Mouse (Mus musculus) forebrain, embryonic 13.5 days (tissue): ENCODE data around the gene Map1s. TPM values are rescaled to one million over a fixed set of nuclear protein-coding genes. Genes with fewer than 3 reads are reported as not detected.

Experiments used
- ATAC-seq: fragments of 200-750 bp; cut with Nextera tagmentation; 2 replicates; pipeline ENCODE4 v1.8.0; 2017
- H3K27ac ChIP-seq: fragments of 300-500 bp; sonication (generic); 2 replicates; pipeline ENCODE4 v1.5.1; 2015; ENCODE audit warnings: inconsistent platforms, mild to moderate bottlenecking, moderate library complexity
- H3K27me3 ChIP-seq: fragments of 300-500 bp; sonication (generic); 2 replicates; pipeline ENCODE4 v1.6.1; 2015; ENCODE audit warnings: mild to moderate bottlenecking, inconsistent platforms
- H3K36me3 ChIP-seq: fragments of 300-500 bp; sonication (generic); 2 replicates; pipeline ENCODE4 v1.6.1; 2015; ENCODE audit warnings: mild to moderate bottlenecking, inconsistent platforms; ENCODE audit not compliant: poor library complexity, severe bottlenecking
- H3K4me1 ChIP-seq: fragments of 300-500 bp; sonication (generic); 2 replicates; pipeline ENCODE4 v1.6.1; 2015; ENCODE audit warnings: inconsistent platforms
- H3K4me2 ChIP-seq: fragments of 300-500 bp; sonication (generic); 2 replicates; pipeline ENCODE4 v1.6.1; 2015; ENCODE audit warnings: inconsistent platforms, mild to moderate bottlenecking, moderate library complexity
- H3K4me3 ChIP-seq: fragments of 300-500 bp; sonication (generic); 2 replicates; pipeline ENCODE4 v1.5.1; 2015; ENCODE audit warnings: mild to moderate bottlenecking, inconsistent platforms
- H3K9ac ChIP-seq: fragments of 300-500 bp; sonication (generic); 2 replicates; pipeline ENCODE4 v1.6.1; 2015; ENCODE audit warnings: mild to moderate bottlenecking, inconsistent platforms
- H3K9me3 ChIP-seq: fragments of 300-500 bp; sonication (generic); replicated peaks from 2 replicates; pipeline ENCODE4 v1.6.1; 2016; ENCODE audit warnings: inconsistent platforms
- WGBS: fragments of 180-500 bp; shearing (Covaris S2); methylation state at CpG from one replicate; pipeline ENCODE4 v1.1.7; 2015; 5-methylcytosine and 5-hydroxymethylcytosine counted together
- polyA plus RNA-seq: library from polyadenylated mRNA; unstranded; fragments of >200 nt; fragmentation: Nextera tagmentation; extraction: Ambion mirVana; gene quantifications from 2 replicates; pipeline ENCODE4 v1.2.1, GENCODE M21; 2015

Gene Map1s
- polyA plus RNA-seq, 1 experiment from 2014 or later, result 57.0 TPM

DNA sequence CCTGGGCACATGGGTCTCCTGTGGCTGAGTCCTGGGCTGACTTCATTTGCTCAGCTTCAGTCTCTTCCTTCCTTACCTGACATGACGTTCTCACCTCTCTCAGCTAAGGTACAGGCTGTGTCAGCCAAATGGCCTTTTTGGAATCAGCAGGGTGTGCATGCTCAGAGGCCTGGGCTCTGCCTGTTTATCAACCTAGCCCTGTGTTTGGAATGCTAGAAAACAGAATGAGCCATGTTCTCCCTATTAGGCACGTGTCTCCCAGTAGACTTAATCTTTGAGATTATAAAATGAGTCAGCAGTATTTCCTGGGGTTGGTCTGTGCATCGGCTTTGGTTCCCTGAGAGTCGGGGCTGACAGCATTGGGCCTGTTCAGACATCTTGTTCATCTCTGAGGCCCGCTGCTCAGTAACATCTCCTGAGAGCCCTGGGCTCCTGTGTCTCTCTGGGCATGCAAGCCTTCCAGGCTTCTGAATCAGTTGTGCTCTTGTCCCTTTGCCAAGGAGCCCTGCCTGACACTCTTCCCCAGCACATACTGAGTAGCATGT is 23.1 kb downstream of the Map1s start:
- Histone ChIP-seq H3K4me1 (no peaks in the 10 kb centered on the region), H3K27me3 (no peaks in the 10 kb centered on the region), H3K9me3 (no peaks in the 10 kb centered on the region), H3K27ac (no peak overlapping the region), H3K36me3 (peaks cover 23% of the 10 kb centered on the region), H3K4me2 (no peak overlapping the region), H3K4me3 (no peak overlapping the region), H3K9ac (no peak overlapping the region)
- 86% methylated on average over 5 of the region's 5 CpGs for WGBS
- ATAC-seq, result no peak

DNA sequence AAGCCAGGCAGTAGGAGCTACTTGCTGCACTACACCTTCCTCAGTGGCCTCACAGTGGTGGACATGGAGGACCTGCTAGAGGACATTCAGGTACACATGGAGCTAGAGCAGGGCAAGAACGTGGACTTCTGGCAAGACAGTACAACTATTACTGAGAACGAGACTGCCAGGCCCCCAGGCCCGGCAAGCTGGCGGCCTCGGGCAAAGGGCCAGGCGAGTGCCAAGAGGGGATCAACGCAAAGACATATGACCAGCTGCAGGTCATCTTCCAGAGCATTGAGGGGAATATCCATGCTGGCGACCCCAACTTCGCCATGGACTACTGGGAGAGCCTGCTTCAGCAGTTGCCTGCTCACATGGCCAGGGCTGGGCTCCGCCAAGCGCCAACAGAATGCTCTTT is 26.0 kb downstream of the Map1s start:
- Histone ChIP-seq H3K4me1 (no peaks in the 10 kb centered on the region), H3K27me3 (no peaks in the 10 kb centered on the region), H3K36me3 (peaks cover 23% of the 10 kb centered on the region), H3K9ac (no peak overlapping the region), H3K9me3 (no peaks in the 10 kb centered on the region), H3K27ac (no peak overlapping the region), H3K4me3 (no peak overlapping the region), H3K4me2 (no peak overlapping the region)
- 92% methylated on average over 11 of the region's 11 CpGs for WGBS
- ATAC-seq, result no peak

DNA sequence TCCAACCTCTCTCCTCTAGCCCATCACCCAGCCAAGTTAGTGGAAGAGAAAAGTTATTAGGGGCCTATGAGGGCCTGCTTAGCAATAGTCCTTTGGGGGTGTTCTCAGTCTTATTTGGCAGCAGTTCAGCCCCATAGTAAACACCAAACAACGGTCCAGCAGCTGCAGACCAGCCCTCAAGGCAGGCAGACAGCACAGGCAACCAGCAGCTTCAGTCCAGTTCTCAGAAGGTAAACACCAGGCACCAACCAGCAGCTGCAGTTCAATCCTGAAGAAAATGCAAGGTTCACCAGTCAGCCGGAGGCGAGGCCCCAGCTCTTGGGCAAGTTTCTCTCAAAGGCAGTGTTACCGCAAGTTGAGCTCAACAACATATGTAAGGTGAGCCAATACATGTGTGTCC is 27.3 kb downstream of the Map1s start:
- ATAC-seq, result no peak
- H3K36me3 ChIP-seq, result peaks cover 23% of the 10 kb centered on the region
- H3K27me3 ChIP-seq, result no peaks in the 10 kb centered on the region
- H3K9me3 ChIP-seq, result no peaks in the 10 kb centered on the region
- H3K27ac ChIP-seq, result no peak overlapping the region
- no peak overlapping the region for H3K4me2 ChIP-seq
- no peak overlapping the region for H3K4me3 ChIP-seq
- H3K9ac ChIP-seq, result no peak overlapping the region
- 96% methylated on average over 4 of the region's 4 CpGs for WGBS
- no peaks in the 10 kb centered on the region for H3K4me1 ChIP-seq

GRCm38 (mm10) chr8:70934786-70935185 is 29.1 kb downstream of the Map1s start:
- Histone ChIP-seq H3K36me3 (peaks cover 23% of the 10 kb centered on the region), H3K27me3 (no peaks in the 10 kb centered on the region), H3K9ac (no peak overlapping the region), H3K4me2 (no peak overlapping the region), H3K27ac (no peak overlapping the region), H3K9me3 (no peaks in the 10 kb centered on the region), H3K4me3 (no peak overlapping the region), H3K4me1 (no peaks in the 10 kb centered on the region)
- 79% methylated on average over 7 of the region's 7 CpGs for WGBS
- ATAC-seq, result no peak

GRCm38 (mm10) chr8:70937200-70937599 is 31.5 kb downstream of the Map1s start:
- H3K9me3 ChIP-seq, result no peaks in the 10 kb centered on the region
- ATAC-seq, result no peak
- H3K4me2 ChIP-seq, result no peak overlapping the region
- no peak overlapping the region for H3K4me3 ChIP-seq
- H3K4me1 ChIP-seq, result no peaks in the 10 kb centered on the region
- no peak overlapping the region for H3K9ac ChIP-seq
- 78% methylated on average over 6 of the region's 6 CpGs for WGBS
- H3K36me3 ChIP-seq, result peaks cover 11% of the 10 kb centered on the region; the same call in 1 of the 2 replicates
- no peaks in the 10 kb centered on the region for H3K27me3 ChIP-seq
- H3K27ac ChIP-seq, result no peak overlapping the region

- Histone ChIP-seq H3K36me3 (no peaks in the 10 kb centered on the region), H3K4me3 (no peak overlapping the region), H3K9me3 (no peaks in the 10 kb centered on the region), H3K27ac (no peak overlapping the region), H3K27me3 (no peaks in the 10 kb centered on the region), H3K4me2 (no peak overlapping the region), H3K4me1 (no peaks in the 10 kb centered on the region), H3K9ac (no peak overlapping the region)
- no peak for ATAC-seq
- WGBS, result 65% methylated on average over 2 of the region's 2 CpGs
These were observed 35.7 kb downstream of the Map1s start for GRCm38 (mm10) chr8:70941478-70941877.

DNA sequence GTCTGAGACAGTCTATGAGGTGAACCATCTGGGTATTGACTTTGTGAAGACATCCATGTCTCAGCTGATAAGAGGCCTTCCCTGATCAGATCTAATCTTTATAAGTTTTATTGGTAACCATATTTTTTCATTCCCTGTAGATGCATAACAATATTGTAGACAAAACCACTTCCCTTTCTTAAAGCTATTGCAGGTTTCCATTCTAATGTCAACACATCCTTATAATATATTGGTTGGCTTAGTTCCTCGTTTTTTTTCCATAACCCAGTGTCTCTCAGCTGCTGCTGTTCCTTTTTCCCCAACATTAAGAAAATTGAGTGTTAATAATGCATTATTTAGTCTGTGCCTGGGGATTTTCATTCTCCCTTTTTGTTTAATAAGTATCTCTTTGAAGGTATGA is 37.5 kb downstream of the Map1s start:
- Histone ChIP-seq H3K9me3 (no peaks in the 10 kb centered on the region), H3K27ac (no peak overlapping the region), H3K4me1 (no peaks in the 10 kb centered on the region), H3K4me3 (no peak overlapping the region), H3K27me3 (no peaks in the 10 kb centered on the region), H3K9ac (no peak overlapping the region), H3K4me2 (no peak overlapping the region), H3K36me3 (no peaks in the 10 kb centered on the region)
- no peak for ATAC-seq
- WGBS, result 43% methylated on average over 1 of the region's 1 CpGs

- 61% methylated on average over 1 of the region's 1 CpGs for WGBS
- no peak overlapping the region for H3K4me2 ChIP-seq
- H3K9me3 ChIP-seq, result no peaks in the 10 kb centered on the region
- no peak for ATAC-seq
- no peak overlapping the region for H3K4me3 ChIP-seq
- no peaks in the 10 kb centered on the region for H3K36me3 ChIP-seq
- no peak overlapping the region for H3K9ac ChIP-seq
- no peak overlapping the region for H3K27ac ChIP-seq
- no peaks in the 10 kb centered on the region for H3K4me1 ChIP-seq
- no peaks in the 10 kb centered on the region for H3K27me3 ChIP-seq
These were observed 44.1 kb downstream of the Map1s start for GRCm38 (mm10) chr8:70949847-70950246.

- Histone ChIP-seq H3K9ac (no peak overlapping the region), H3K27me3 (no peaks in the 10 kb centered on the region), H3K4me3 (no peak overlapping the region), H3K27ac (no peak overlapping the region), H3K4me1 (no peaks in the 10 kb centered on the region), H3K9me3 (no peaks in the 10 kb centered on the region), H3K4me2 (no peak overlapping the region), H3K36me3 (no peaks in the 10 kb centered on the region)
- ATAC-seq, result no peak
- WGBS, result 82% methylated on average over 14 of the region's 14 CpGs
These were observed 55.2 kb downstream of the Map1s start for GRCm38 (mm10) chr8:70960703-70961472.

GRCm38 (mm10) chr8:70964159-70964558 is 58.4 kb downstream of the Map1s start:
- Histone ChIP-seq H3K27ac (no peak overlapping the region), H3K27me3 (no peaks in the 10 kb centered on the region), H3K4me1 (no peaks in the 10 kb centered on the region), H3K36me3 (no peaks in the 10 kb centered on the region), H3K4me3 (no peak overlapping the region), H3K9ac (no peak overlapping the region), H3K9me3 (no peaks in the 10 kb centered on the region; the same call in 1 of the 2 replicates), H3K4me2 (no peak overlapping the region)
- ATAC-seq, result no peak
- WGBS, result 4% methylated on average over 3 of the region's 3 CpGs

DNA sequence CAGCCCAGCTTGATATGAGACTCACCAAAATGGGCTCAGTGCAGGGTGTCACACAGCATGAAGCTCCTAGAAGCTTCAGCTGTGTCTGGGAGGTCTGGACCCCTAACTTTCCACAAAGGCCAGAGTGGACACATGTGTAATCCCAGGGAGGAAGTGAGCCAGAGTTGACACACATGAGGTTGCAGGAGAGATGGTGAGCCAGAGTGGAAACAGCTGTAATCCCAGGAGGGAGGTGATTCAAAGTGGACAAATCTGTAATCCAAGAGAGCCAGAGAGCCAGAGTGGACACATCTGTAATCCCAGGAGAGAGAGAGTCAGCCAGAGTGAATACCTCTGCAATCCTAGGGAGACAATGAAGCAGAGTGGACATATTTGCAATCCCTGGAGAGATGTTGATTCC is 59.1 kb downstream of the Map1s start:
- H3K4me2 ChIP-seq, result no peak overlapping the region
- H3K9me3 ChIP-seq, result no peaks in the 10 kb centered on the region; the same call in 1 of the 2 replicates
- H3K4me1 ChIP-seq, result no peaks in the 10 kb centered on the region
- H3K36me3 ChIP-seq, result no peaks in the 10 kb centered on the region
- no peak overlapping the region for H3K4me3 ChIP-seq
- no peak overlapping the region for H3K27ac ChIP-seq
- ATAC-seq, result no peak
- no peak overlapping the region for H3K9ac ChIP-seq
- H3K27me3 ChIP-seq, result no peaks in the 10 kb centered on the region
